Mouse (Mus musculus) lung, postnatal 0 days (tissue): ENCODE measurements around the gene Grifin. TPM values are rescaled to one million over a fixed set of nuclear protein-coding genes. Genes with fewer than 3 reads are reported as not detected.
A peak's percentile ranks its signal among the peaks of the same experiment; 100 is the strongest.

Experiments
- ATAC-seq: fragments of 200-750 bp; cut with Nextera tagmentation; 2 replicates; pipeline ENCODE4 v1.8.0; 2017; ENCODE audit warnings: moderate library complexity
- DNase-seq: peaks from one replicate; pipeline ENCODE4 v3.0.0-alpha.2; 2016; ENCODE audit warnings: low spot score
- H3K27ac ChIP-seq: fragments of 300-500 bp; sonication (generic); 2 replicates; pipeline ENCODE4 v1.5.1; 2014; ENCODE audit warnings: antibody characterized with exemption, mild to moderate bottlenecking, low read length, mixed read lengths
- H3K27me3 ChIP-seq: fragments of 300-500 bp; sonication (generic); replicated peaks from 2 replicates; pipeline ENCODE4 v1.6.1; 2014; ENCODE audit warnings: low read length, mixed read lengths; ENCODE audit not compliant: insufficient read depth
- H3K36me3 ChIP-seq: fragments of 300-500 bp; sonication (generic); 2 replicates; pipeline ENCODE4 v1.6.1; 2014; ENCODE audit warnings: low read length, mixed read lengths; ENCODE audit not compliant: insufficient read depth
- H3K4me1 ChIP-seq: fragments of 300-500 bp; sonication (generic); 2 replicates; pipeline ENCODE4 v1.6.1; 2014; ENCODE audit warnings: antibody characterized with exemption, low read depth, low read length, mixed read lengths; ENCODE audit not compliant: insufficient read depth
- H3K4me2 ChIP-seq: fragments of 300-500 bp; sonication (generic); replicated peaks from 2 replicates; pipeline ENCODE4 v1.6.1; 2014; ENCODE audit warnings: low read depth, mild to moderate bottlenecking, low read length, moderate library complexity, mixed read lengths
- H3K4me3 ChIP-seq: fragments of 300-500 bp; sonication (generic); 2 replicates; pipeline ENCODE4 v1.5.1; 2014; ENCODE audit warnings: low read depth, low read length
- H3K9ac ChIP-seq: fragments of 300-500 bp; sonication (generic); replicated peaks from 2 replicates; pipeline ENCODE4 v1.6.1; 2014; ENCODE audit warnings: low read depth, mild to moderate bottlenecking
- H3K9me3 ChIP-seq: fragments of 300-500 bp; sonication (generic); 2 replicates; pipeline ENCODE4 v1.6.1; 2016; ENCODE audit warnings: low read length, mixed read lengths
- CTCF ChIP-seq: IDR thresholded peaks from 2 replicates; pipeline ENCODE4 v1.5.1; 2016; ENCODE audit warnings: antibody characterized with exemption, mild to moderate bottlenecking
- EP300 ChIP-seq: IDR thresholded peaks from 2 replicates; pipeline ENCODE4 v1.6.1; 2016; ENCODE audit warnings: antibody characterized with exemption, mild to moderate bottlenecking, control low read depth
- WGBS: fragments of 180-500 bp; shearing (Covaris S2); extraction: QIAGEN DNeasy Blood & Tissue Kit; methylation state at CpG from one replicate; pipeline ENCODE4 v1.1.7; 2014; 5-methylcytosine and 5-hydroxymethylcytosine counted together
- polyA plus RNA-seq: library from polyadenylated mRNA; unstranded; fragments of >200 nt; fragmentation: Nextera tagmentation; extraction: Ambion mirVana; gene quantifications from 2 replicates; pipeline ENCODE4 v1.2.1, GENCODE M21; 2015

The Grifin gene
- polyA plus RNA-seq, 1 experiment from 2014 or later, result not detected

- H3K36me3 ChIP-seq, result no peaks in the 10 kb centered on the region; the same call in none of the 2 replicates
- H3K4me3 ChIP-seq, result peak overlapping the region; percentile 62
- H3K4me1 ChIP-seq, result peaks cover 41% of the 10 kb centered on the region
- H3K27me3 ChIP-seq, result peaks cover 4% of the 10 kb centered on the region
- H3K27ac ChIP-seq, result peak overlapping the region; percentile 98
- DNase-seq (peak; percentile 76), ATAC-seq (peak; percentile 23)
- WGBS, result 21% methylated on average over 13 of the region's 13 CpGs
- H3K9ac ChIP-seq, result peak overlapping the region; percentile 54
- H3K4me2 ChIP-seq, result peak overlapping the region; percentile 75
- H3K9me3 ChIP-seq, result no peaks in the 10 kb centered on the region
- TF ChIP-seq EP300 (no peak; the same call in 1 of the 2 replicates), CTCF (no peak)
These were observed 44.8 kb upstream of the Grifin start for GRCm38 (mm10) chr5:140609511-140610272.

GRCm38 (mm10) chr5:140608634-140609015 lies 43.8 kb upstream of the Grifin start:
- Histone ChIP-seq H3K9me3 (no peaks in the 10 kb centered on the region), H3K27me3 (peaks cover 4% of the 10 kb centered on the region), H3K4me2 (peak overlapping the region; percentile 75), H3K4me1 (peaks cover 41% of the 10 kb centered on the region), H3K27ac (peak overlapping the region; percentile 98), H3K36me3 (no peaks in the 10 kb centered on the region; the same call in 1 of the 2 replicates), H3K4me3 (peak overlapping the region; percentile 62), H3K9ac (peak overlapping the region; percentile 64)
- no peak for DNase-seq
- no peak for ATAC-seq
- WGBS, result 4% methylated on average over 15 of the region's 16 CpGs
- no peak for TF ChIP-seq EP300
- TF ChIP-seq CTCF, result no peak

GRCm38 (mm10) chr5:140607836-140608633 lies 43.2 kb upstream of the Grifin start:
- Histone ChIP-seq H3K27ac (peak overlapping the region; percentile 98), H3K36me3 (no peaks in the 10 kb centered on the region; the same call in 1 of the 2 replicates), H3K4me2 (peak overlapping the region; percentile 75), H3K9me3 (no peaks in the 10 kb centered on the region), H3K9ac (peak overlapping the region; percentile 64), H3K27me3 (peaks cover 4% of the 10 kb centered on the region), H3K4me3 (peak overlapping the region; percentile 62), H3K4me1 (peaks cover 36% of the 10 kb centered on the region)
- TF ChIP-seq CTCF, result no peak; the same call in 1 of the 2 replicates
- no peak for TF ChIP-seq EP300
- DNase-seq, result peak; percentile 47
- 3% methylated on average over 17 of the region's 17 CpGs for WGBS
- no peak for ATAC-seq

GRCm38 (mm10) chr5:140607001-140607835 lies 42.3 kb upstream of the Grifin start, which contains the start of gene Lfng:
TSS of gene Lfng (plus strand) at chr5:140607320.
- DNase-seq, result peak; percentile 94
- 1% methylated on average over 78 of the region's 91 CpGs for WGBS

GRCm38 (mm10) chr5:140606386-140606785 lies 41.5 kb upstream of the Grifin start:
- no peak for TF ChIP-seq CTCF
- TF ChIP-seq EP300, result no peak
- Histone ChIP-seq H3K9me3 (no peaks in the 10 kb centered on the region), H3K4me2 (peak overlapping the region; percentile 75), H3K27ac (no peak overlapping the region), H3K36me3 (no peaks in the 10 kb centered on the region), H3K27me3 (peaks cover 4% of the 10 kb centered on the region), H3K9ac (no peak overlapping the region), H3K4me1 (peaks cover 24% of the 10 kb centered on the region), H3K4me3 (peak overlapping the region; percentile 62; the same call in 1 of the 2 replicates)
- 2% methylated on average over 23 of the region's 23 CpGs for WGBS
- ATAC-seq (no peak), DNase-seq (no peak)

More at GRCm38 (mm10) chr5:140607001-140607835, 42.3 kb upstream of the Grifin start, which contains the start of gene Lfng:
- Histone ChIP-seq H3K9me3 (no peaks in the 10 kb centered on the region), H3K4me2 (peak within 1 kb of the TSS; percentile 75), H3K4me3 (peak within 1 kb of the TSS; percentile 62), H3K4me1 (peaks cover 32% of the 10 kb centered on the region), H3K36me3 (no peaks in the 10 kb centered on the region), H3K27ac (peak within 1 kb of the TSS; percentile 98), H3K9ac (peak within 1 kb of the TSS; percentile 64), H3K27me3 (peaks cover 4% of the 10 kb centered on the region)
- peak; percentile 54 for ATAC-seq
- TF ChIP-seq EP300, result no peak
- TF ChIP-seq CTCF, result no peak; the same call in 1 of the 2 replicates
